Mouse (Mus musculus): Measurements from ENCODE around the gene Hsdl1.

The Hsdl1 gene

GRCm38 (mm10) chr8:119531397-119531796, 43.6 kb downstream of the Hsdl1 start:
- no peak for DNase-seq (ENCODE audit: low read depth, low spot score)

DNA sequence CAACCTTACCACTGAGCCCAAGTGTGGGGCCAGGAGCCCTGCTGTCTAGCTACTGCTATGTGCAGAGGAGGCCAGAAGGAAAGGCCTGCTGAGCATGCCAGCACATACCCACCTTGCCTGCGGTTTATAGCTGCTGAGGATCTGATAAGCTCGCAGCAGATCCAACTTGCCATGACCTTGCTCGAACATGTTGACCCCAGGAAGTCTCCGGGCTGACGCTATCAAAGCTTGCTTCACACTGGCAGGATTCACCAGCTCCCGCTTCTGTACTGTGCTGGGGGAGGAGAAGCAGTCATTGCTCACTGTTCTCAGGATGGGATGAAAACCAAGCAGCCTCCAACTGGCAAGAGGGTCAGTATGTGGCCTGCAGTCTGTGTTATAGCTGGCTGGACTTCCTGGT, 44.0 kb downstream of the Hsdl1 start:
- DNase-seq (ENCODE audit: low read depth, low spot score) = no peak

GRCm38 (mm10) chr8:119528762-119529161, 46.2 kb downstream of the Hsdl1 start:
- no peak for DNase-seq (ENCODE audit: low read depth, low spot score)

- DNase-seq (ENCODE audit: low read depth, low spot score) = peak; percentile 81
Observed at GRCm38 (mm10) chr8:119520102-119520501, 54.9 kb downstream of the Hsdl1 start.

DNA sequence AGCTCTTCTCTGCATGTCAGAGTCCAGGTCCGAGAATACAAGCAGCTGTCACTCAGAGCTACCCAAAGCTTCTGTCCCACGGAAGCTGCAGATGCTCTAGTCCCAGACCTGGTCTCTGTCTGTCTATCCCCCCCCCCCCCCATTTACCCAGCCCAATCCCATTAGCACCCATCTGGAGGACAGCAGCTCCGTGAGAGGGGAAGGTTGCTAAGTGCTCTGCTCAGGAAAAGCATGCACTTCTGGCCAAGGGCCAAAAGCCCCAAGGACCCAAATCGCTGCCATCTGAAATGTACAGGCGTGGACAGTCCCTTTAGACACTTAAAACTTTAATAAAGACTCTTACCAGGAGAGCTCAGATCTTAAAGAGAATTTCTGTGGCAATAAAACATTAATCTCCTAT, 58.3 kb downstream of the Hsdl1 start:
- no peak for DNase-seq (ENCODE audit: low read depth, low spot score)

DNA sequence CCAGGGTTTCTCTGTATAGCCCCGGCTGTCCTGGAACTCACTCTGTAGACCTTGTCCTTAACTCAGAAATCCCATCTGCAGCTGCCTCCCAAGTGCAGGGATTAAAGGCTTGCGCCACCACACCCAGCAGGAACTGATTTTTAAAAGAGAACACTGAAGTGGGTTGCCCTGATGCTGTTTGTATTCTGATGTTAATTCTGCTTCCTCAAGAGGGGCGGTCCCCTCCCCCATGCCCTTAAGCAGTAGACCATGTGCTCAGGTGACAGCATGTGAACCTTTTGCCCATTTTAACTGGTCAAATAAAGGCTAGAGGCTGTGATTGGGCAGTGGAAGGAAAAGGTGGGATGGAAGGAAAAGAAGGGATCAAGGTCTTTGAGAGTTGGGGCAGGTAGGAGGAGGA, 59.2 kb downstream of the Hsdl1 start:
- DNase-seq (ENCODE audit: low read depth, low spot score) = peak; percentile 99

DNA sequence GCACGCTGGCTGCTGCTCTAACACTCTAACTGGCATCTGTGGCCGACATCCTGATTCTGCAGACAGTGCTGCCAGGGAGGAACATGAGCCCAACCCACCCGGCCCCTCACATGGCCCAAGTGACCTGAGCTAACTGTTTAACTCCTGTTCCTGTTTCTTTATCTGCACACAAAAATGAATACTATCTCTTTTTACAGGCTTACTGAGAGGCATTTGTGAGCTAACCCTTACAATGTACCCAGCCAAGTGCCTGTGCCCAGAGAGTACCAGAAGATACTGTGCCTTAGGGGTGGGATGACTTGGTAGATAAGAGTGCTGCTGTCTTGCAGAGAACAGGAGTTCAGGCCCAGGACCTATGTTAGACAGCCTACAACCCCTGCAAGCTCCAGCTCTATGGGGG, 60.0 kb downstream of the Hsdl1 start:
- DNase-seq (ENCODE audit: low read depth, low spot score) = no peak

GRCm38 (mm10) chr8:119513405-119513804, 61.6 kb downstream of the Hsdl1 start:
- DNase-seq (ENCODE audit: low read depth, low spot score) = no peak
